Mouse (Mus musculus) midbrain, postnatal 0 days (tissue): ENCODE measurements around the gene Cmtm5. TPM values are rescaled to one million over a fixed set of nuclear protein-coding genes. Genes with fewer than 3 reads are reported as not detected.
"Not testable (repeated sequence)": the region's sequence is repeated elsewhere in the genome, so short reads cannot be mapped to it uniquely, and the experiment has no call there.

ENCODE experiments used
- ATAC-seq: fragments of 200-750 bp; cut with Nextera tagmentation; 2 replicates; pipeline ENCODE4 v1.8.0; 2017; ENCODE audit warnings: moderate number of reproducible peaks, mild to moderate bottlenecking, moderate TSS enrichment, moderate library complexity; ENCODE audit not compliant: low FRiP score
- DNase-seq: peaks from one replicate; pipeline ENCODE4 v3.0.0-alpha.2; 2015; ENCODE audit warnings: low spot score
- H3K27ac ChIP-seq: fragments of 300-500 bp; sonication (generic); 2 replicates; pipeline ENCODE4 v1.5.1; 2014; ENCODE audit warnings: low read depth, mild to moderate bottlenecking, low read length, mixed read lengths
- H3K27me3 ChIP-seq: fragments of 300-500 bp; sonication (generic); 2 replicates; pipeline ENCODE4 v1.6.1; 2014; ENCODE audit warnings: low read length, control low read depth, mixed read lengths; ENCODE audit not compliant: insufficient read depth
- H3K36me3 ChIP-seq: fragments of 300-500 bp; sonication (generic); 2 replicates; pipeline ENCODE4 v1.6.1; 2014; ENCODE audit warnings: low read length, control low read depth, mixed read lengths; ENCODE audit not compliant: insufficient read depth
- H3K4me1 ChIP-seq: fragments of 300-500 bp; sonication (generic); 2 replicates; pipeline ENCODE4 v1.6.1; 2014; ENCODE audit warnings: mild to moderate bottlenecking, control low read depth, antibody characterized with exemption, low read length, mixed read lengths; ENCODE audit not compliant: insufficient read depth
- H3K4me2 ChIP-seq: fragments of 300-500 bp; sonication (generic); 2 replicates; pipeline ENCODE4 v1.6.1; 2014; ENCODE audit warnings: low read depth, mild to moderate bottlenecking, low read length, mixed read lengths; ENCODE audit not compliant: poor library complexity, severe bottlenecking
- H3K4me3 ChIP-seq: fragments of 300-500 bp; sonication (generic); 2 replicates; pipeline ENCODE4 v1.5.1; 2014; ENCODE audit warnings: low read depth, mild to moderate bottlenecking, low read length, moderate library complexity
- H3K9ac ChIP-seq: fragments of 300-500 bp; sonication (generic); replicated peaks from 2 replicates; pipeline ENCODE4 v1.6.1; 2014; ENCODE audit warnings: mild to moderate bottlenecking, low read length, moderate library complexity, mixed read lengths; ENCODE audit not compliant: poor library complexity, severe bottlenecking
- H3K9me3 ChIP-seq: fragments of 300-500 bp; sonication (generic); 2 replicates; pipeline ENCODE4 v1.6.1; 2016; ENCODE audit warnings: low read length, control low read depth
- CTCF ChIP-seq: IDR thresholded peaks from 2 replicates; pipeline ENCODE4 v1.5.1; 2016; ENCODE audit warnings: antibody characterized with exemption, mild to moderate bottlenecking
- WGBS: fragments of 180-500 bp; shearing (Covaris S2); extraction: QIAGEN DNeasy Blood & Tissue Kit; methylation state at CpG from one replicate; pipeline ENCODE4 v1.1.7; 2014; 5-methylcytosine and 5-hydroxymethylcytosine counted together
- polyA plus RNA-seq: library from polyadenylated mRNA; unstranded; fragments of >200 nt; fragmentation: Nextera tagmentation; extraction: Ambion mirVana; gene quantifications from 2 replicates; pipeline ENCODE4 v1.2.1, GENCODE M21; 2015
- total RNA-seq: library from RNA; depleted of rRNA; stranded (reverse); fragments of >200 nt; gene quantifications from 2 replicates; pipeline ENCODE4 v1.2.3, GENCODE M21; 2014

The Cmtm5 gene
- total and polyA plus RNA-seq, 2 experiments from 2014 or later = 27.5 to 44.8 TPM

DNA sequence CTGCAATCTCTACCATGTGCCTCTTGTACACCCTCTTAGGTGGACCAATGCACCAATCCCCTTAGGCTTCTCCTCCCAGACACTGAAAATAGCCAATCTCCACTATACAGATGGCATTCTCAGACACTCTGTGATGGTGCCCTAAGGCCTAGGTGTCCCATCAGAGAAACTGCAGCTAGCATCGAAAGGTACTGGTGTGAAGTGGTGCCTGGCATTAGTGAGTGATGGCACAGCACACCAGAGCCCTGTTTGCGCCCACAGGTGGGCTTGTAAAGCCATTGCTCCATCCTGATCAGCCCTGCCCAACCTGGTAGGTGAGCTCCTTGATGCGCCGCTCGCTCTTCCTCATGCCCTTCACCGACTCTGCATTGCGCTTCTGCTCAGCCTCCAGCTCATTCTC lies 7.9 kb downstream of the Cmtm5 start:
- ATAC-seq (no peak), DNase-seq (no peak)
- Histone ChIP-seq H3K36me3 (no peaks in the 10 kb centered on the region), H3K4me1 (no peaks in the 10 kb centered on the region), H3K4me2 (no peak overlapping the region), H3K27ac (no peak overlapping the region), H3K4me3 (no peak overlapping the region), H3K9ac (no peak overlapping the region), H3K27me3 (no peaks in the 10 kb centered on the region), H3K9me3 (no peaks in the 10 kb centered on the region)
- WGBS = 98% methylated on average over 7 of the region's 7 CpGs
- TF ChIP-seq CTCF = no peak

- Histone ChIP-seq H3K4me1 (no peaks in the 10 kb centered on the region), H3K4me2 (no peak overlapping the region), H3K9ac (no peak overlapping the region), H3K36me3 (no peaks in the 10 kb centered on the region), H3K9me3 (no peaks in the 10 kb centered on the region), H3K4me3 (no peak overlapping the region), H3K27ac (no peak overlapping the region), H3K27me3 (no peaks in the 10 kb centered on the region)
- ATAC-seq (no peak), DNase-seq (no peak)
- no peak for TF ChIP-seq CTCF
- WGBS = 74% methylated on average over 2 of the region's 2 CpGs
These were observed 8.9 kb downstream of the Cmtm5 start for GRCm38 (mm10) chr14:54944939-54945338.

- H3K9me3 ChIP-seq = no peaks in the 10 kb centered on the region
- H3K27me3 ChIP-seq = no peaks in the 10 kb centered on the region
- no peak overlapping the region for H3K4me2 ChIP-seq
- ATAC-seq (no peak), DNase-seq (no peak)
- H3K27ac ChIP-seq = no peak overlapping the region
- no peaks in the 10 kb centered on the region for H3K4me1 ChIP-seq
- no peak for TF ChIP-seq CTCF
- no peak overlapping the region for H3K4me3 ChIP-seq
- WGBS = 86% methylated on average over 19 of the region's 19 CpGs
- no peak overlapping the region for H3K9ac ChIP-seq
- H3K36me3 ChIP-seq = no peaks in the 10 kb centered on the region
These were observed 10.1 kb downstream of the Cmtm5 start for GRCm38 (mm10) chr14:54945975-54946704.

DNA sequence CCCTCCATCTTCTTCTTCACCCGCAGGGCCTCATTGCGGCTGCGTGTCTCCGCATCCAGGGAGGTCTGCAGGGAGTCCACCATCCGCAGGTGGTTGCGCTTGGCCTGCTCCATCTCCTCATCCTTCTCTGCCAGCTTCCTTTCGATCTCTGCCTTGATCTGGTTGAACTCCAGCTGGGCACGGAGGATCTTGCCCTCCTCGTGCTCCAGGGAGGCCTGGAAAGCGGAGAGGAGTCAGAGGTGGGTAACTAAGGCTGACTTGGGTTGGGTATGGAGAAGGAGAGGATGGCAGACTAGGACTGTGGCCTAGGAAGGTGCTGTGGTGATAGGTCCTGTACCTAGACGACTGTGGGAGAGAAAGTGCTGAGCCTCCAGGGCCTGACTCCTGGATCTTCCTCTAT lies 10.9 kb downstream of the Cmtm5 start:
- not testable (repeated sequence) for H3K9ac ChIP-seq, H3K4me2 ChIP-seq, H3K36me3 ChIP-seq, H3K27ac ChIP-seq, DNase-seq, H3K27me3 ChIP-seq, H3K9me3 ChIP-seq, ATAC-seq, H3K4me3 ChIP-seq, H3K4me1 ChIP-seq
- 89% methylated on average over 7 of the region's 11 CpGs for WGBS

DNA sequence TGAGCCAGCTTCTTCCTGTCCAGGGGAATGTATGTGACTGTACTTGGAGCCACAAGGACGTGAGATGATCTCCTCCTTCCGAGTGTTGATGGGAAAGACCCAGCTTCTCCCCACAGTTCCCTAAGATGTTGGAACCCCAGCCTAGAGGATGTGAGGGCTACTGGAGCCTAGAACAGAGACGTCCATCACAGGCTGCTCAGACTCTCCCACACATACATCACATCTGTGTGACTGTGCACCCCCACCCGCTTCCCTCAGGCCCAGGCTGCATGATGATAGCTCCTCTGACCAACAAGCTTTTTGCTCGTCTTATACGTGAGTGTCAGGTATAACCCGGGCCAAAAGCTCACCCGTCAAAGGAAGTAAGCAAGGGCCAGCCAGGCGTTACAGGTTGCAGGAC lies 12.7 kb downstream of the Cmtm5 start:
- no peak overlapping the region for H3K27ac ChIP-seq
- TF ChIP-seq CTCF = no peak
- no peak overlapping the region for H3K9ac ChIP-seq
- 91% methylated on average over 9 of the region's 9 CpGs for WGBS
- H3K4me2 ChIP-seq = no peak overlapping the region
- no peaks in the 10 kb centered on the region for H3K4me1 ChIP-seq
- no peak overlapping the region for H3K4me3 ChIP-seq
- H3K27me3 ChIP-seq = no peaks in the 10 kb centered on the region
- H3K36me3 ChIP-seq = no peaks in the 10 kb centered on the region
- DNase-seq (no peak), ATAC-seq (no peak)
- H3K9me3 ChIP-seq = no peaks in the 10 kb centered on the region

GRCm38 (mm10) chr14:54950493-54950892 lies 14.4 kb downstream of the Cmtm5 start:
- Histone ChIP-seq H3K4me2 (no peak overlapping the region), H3K9me3 (no peaks in the 10 kb centered on the region), H3K27me3 (no peaks in the 10 kb centered on the region), H3K27ac (no peak overlapping the region), H3K4me3 (no peak overlapping the region), H3K36me3 (no peaks in the 10 kb centered on the region), H3K4me1 (no peaks in the 10 kb centered on the region), H3K9ac (no peak overlapping the region)
- DNase-seq (no peak), ATAC-seq (no peak)
- TF ChIP-seq CTCF = no peak
- WGBS = 62% methylated on average over 12 of the region's 12 CpGs
